Mouse (Mus musculus) kidney, adult 2 months (tissue): Measurements from ENCODE around the gene Irak3.

Experiments
- CTCF ChIP-seq: fragments of 200-500 bp; conservative IDR thresholded peaks from 2 replicates; pipeline ENCODE4 v1.5.1; 2011; ENCODE audit warnings: low read depth, mild to moderate bottlenecking, control low read depth, low read length, moderate library complexity, mixed read lengths; ENCODE audit not compliant: insufficient read depth, insufficient read length
- POLR2A ChIP-seq: fragments of 200-500 bp; IDR thresholded peaks from one replicate; pipeline ENCODE4 v1.6.1; 2011; ENCODE audit warnings: low read depth, low read length, control low read depth

DNA sequence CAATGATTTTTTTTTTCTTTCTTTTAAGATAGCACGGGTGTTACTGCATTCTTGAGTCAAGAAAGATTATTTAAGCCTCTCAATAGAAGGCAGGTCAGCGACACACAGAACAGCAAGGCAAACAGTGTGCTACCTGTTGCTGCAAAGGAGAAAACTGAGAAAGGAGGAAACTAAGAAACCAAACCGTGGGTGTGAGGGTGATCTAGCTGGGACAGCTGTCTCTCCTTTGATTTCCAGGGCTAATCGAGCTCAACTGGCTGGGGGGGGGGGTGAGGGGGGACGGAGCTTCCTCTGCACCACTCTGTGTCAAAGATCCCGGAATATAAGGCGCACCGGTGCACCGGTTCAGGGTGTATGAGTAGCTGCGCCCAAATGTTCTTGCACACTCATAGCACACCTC lies 32.9 kb downstream of the Irak3 start:
- TF ChIP-seq CTCF (no peak), POLR2A (no peak)
